Mouse (Mus musculus) spleen, adult 2 months (tissue): ENCODE measurements around the gene Gm42906. TPM values are rescaled to one million over a fixed set of nuclear protein-coding genes. Genes with fewer than 3 reads are reported as not detected.

Source experiments
- DNase-seq, 2 experiments: peaks; one replicate each; pipeline versions ENCODE4 v3.0.0 to v3.0.0-alpha.2; 2012 to 2021; ENCODE audit warnings: low spot score in 2 of 2, low read depth in 1 of 2
- H3K27ac ChIP-seq: fragments of 200-500 bp; 2 replicates; pipeline ENCODE4 v1.5.1; 2012; ENCODE audit warnings: low read length, inconsistent platforms; ENCODE audit not compliant: insufficient read depth
- H3K27me3 ChIP-seq: fragments of 200-500 bp; 2 replicates; pipeline ENCODE4 v1.6.1; 2012; ENCODE audit warnings: mild to moderate bottlenecking, moderate library complexity, low read length, inconsistent platforms; ENCODE audit not compliant: control insufficient read depth, insufficient read depth
- H3K36me3 ChIP-seq: fragments of 200-500 bp; 2 replicates; pipeline ENCODE4 v1.6.1; 2012; ENCODE audit warnings: mild to moderate bottlenecking, low read length, inconsistent platforms; ENCODE audit not compliant: control insufficient read depth, insufficient read depth
- H3K4me1 ChIP-seq: fragments of 200-500 bp; 2 replicates; pipeline ENCODE4 v1.6.1; 2011; ENCODE audit warnings: inconsistent platforms; ENCODE audit not compliant: control insufficient read depth, insufficient read depth, insufficient read length
- H3K4me3 ChIP-seq: fragments of 200-500 bp; 2 replicates; pipeline ENCODE4 v1.5.1; 2011; ENCODE audit warnings: mild to moderate bottlenecking, inconsistent platforms; ENCODE audit not compliant: insufficient read depth, insufficient read length; ENCODE audit errors: extremely low read depth
- CTCF ChIP-seq: fragments of 200-500 bp; IDR thresholded peaks from 2 replicates; pipeline ENCODE4 v1.5.1; 2011; ENCODE audit warnings: mild to moderate bottlenecking, inconsistent platforms; ENCODE audit not compliant: insufficient read depth, insufficient read length, insufficient replicate concordance; ENCODE audit errors: extremely low read depth
- POLR2A ChIP-seq: fragments of 200-500 bp; IDR thresholded peaks from 2 replicates; pipeline ENCODE4 v1.6.1; 2011; ENCODE audit warnings: low read depth, low read length, inconsistent platforms
- WGBS: fragments of 180-500 bp; shearing (Covaris S2); methylation state at CpG from one replicate; pipeline ENCODE4 v1.1.7; 2018; 5-methylcytosine and 5-hydroxymethylcytosine counted together
- polyA plus RNA-seq: library from polyadenylated mRNA; depleted of rRNA; stranded (reverse); fragments of >200 nt; gene quantifications from 2 replicates; pipeline ENCODE4 v1.2.3, GENCODE M21; 2012

Gene Gm42906
- polyA plus RNA-seq, 1 experiment = not detected

DNA sequence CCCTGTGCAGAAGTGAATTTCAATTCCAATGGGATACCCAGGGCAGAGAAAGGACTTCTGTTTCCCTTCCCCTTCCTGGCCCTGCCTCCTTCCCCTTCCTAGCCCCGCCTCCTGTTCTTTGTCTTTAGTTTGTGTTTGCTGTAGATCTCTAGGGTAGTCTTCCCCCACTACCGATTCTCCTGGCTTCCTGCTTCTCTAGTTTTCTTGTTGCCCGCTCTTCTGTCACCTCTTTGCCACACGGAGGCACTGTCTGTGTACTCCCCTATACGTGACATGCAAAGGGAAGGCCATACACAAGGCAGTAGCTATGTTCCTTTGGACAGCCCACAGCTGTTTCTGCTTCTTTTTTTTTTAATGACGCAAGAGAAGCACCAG lies 371.1 kb downstream of the Gm42906 start:
- DNase-seq = no peak
- 34% methylated on average over 6 of the region's 6 CpGs for WGBS
- Histone ChIP-seq H3K27ac (no peak overlapping the region), H3K36me3 (no peaks in the 10 kb centered on the region), H3K27me3 (no peaks in the 10 kb centered on the region), H3K4me3 (no peak overlapping the region), H3K4me1 (no peaks in the 10 kb centered on the region)
- TF ChIP-seq CTCF (no peak), POLR2A (no peak)

DNA sequence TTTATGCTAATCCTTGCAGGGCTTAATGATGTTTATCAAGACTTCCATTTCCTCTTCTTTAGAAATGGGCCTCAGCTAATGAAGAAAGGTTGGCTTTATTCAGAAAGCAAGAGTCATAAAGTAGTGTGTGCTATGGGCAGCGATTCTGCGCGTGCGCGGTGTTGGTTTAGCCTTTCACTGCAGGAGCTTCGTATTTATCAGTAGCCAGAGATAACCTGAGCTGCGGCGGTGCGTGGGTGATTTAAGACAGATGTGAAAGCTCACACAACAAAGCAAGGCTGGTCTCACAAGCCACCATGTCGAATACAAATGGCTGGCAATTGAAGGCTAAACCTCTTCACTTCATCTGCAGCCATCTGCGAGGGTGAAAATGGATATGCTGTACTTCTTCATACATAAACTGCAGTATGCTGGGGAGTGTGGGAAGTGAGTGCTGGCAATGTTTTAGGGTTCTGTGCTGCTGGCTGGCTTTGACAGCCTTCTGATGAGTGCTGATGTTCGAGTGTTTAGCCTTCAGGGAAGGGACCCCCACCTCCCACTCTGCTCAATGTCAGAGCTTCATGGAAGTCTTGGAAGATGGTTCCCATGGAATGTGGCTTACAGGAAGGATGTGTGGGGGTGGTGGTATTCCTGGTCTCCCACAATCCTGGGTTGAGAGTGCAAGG lies 371.6 kb downstream of the Gm42906 start:
- Histone ChIP-seq H3K4me3 (no peak overlapping the region), H3K27ac (no peak overlapping the region), H3K36me3 (no peaks in the 10 kb centered on the region), H3K27me3 (no peaks in the 10 kb centered on the region), H3K4me1 (no peaks in the 10 kb centered on the region)
- 92% methylated on average over 12 of the region's 12 CpGs for WGBS
- TF ChIP-seq POLR2A (no peak), CTCF (no peak)
- DNase-seq = no peak

DNA sequence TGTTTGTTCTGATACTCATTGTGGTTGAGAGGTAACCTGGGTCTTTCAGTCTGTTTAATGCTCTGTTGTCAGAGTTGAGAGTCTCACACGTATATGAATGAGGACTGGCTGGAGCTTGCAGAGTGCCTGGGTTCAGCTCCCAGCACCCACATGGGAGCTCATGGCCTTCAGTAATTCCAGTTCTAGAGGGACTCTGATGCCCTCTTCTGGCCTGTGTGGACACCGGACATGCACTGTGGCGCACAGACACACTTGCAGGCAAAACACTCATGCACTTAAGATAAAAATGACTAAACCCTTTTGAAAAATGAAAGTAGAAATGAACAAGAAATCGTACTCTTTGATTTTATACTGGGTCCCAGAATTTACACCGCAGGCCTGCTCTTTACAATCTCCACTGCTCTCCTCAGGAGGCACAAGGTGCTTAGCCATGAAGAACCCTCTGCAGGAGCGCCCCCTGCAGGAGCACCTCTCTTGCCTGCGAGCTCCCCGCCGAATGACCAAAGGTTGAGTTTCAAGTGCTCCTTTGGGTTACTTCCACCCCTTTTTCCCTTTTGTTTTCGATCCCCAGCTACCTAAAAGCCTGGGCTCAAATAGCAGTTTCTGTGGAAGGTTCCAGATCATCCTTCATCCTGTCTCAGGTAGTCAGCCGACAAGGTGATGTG lies 372.4 kb downstream of the Gm42906 start:
- WGBS = 92% methylated on average over 11 of the region's 11 CpGs
- Histone ChIP-seq H3K27ac (no peak overlapping the region), H3K4me3 (no peak overlapping the region), H3K36me3 (no peaks in the 10 kb centered on the region), H3K4me1 (no peaks in the 10 kb centered on the region), H3K27me3 (no peaks in the 10 kb centered on the region)
- TF ChIP-seq CTCF (no peak), POLR2A (no peak)
- no peak for DNase-seq

DNA sequence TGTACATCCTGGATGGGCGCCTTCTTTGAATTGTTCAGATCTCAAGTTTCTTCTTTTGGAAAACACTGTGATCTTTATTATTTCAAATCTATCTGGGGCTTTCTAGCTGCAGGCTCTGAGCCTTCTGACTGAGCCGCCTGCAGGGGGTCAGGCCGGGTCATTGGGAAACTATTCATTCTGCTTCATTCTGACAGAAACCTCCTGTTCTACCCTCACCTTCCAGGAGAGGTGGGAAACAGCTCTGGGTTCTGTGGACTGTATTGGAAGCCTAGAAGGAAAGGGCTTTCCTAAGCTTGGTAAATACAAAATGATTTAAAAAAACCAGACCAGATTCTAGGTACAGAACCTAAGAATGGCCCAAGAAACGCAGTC lies 373.2 kb downstream of the Gm42906 start:
- H3K27me3 ChIP-seq = no peaks in the 10 kb centered on the region
- no peak for TF ChIP-seq CTCF
- no peak for TF ChIP-seq POLR2A
- no peaks in the 10 kb centered on the region for H3K36me3 ChIP-seq
- no peak for DNase-seq
- 86% methylated on average over 4 of the region's 4 CpGs for WGBS
- H3K27ac ChIP-seq = no peak overlapping the region
- no peaks in the 10 kb centered on the region for H3K4me1 ChIP-seq
- H3K4me3 ChIP-seq = no peak overlapping the region

DNA sequence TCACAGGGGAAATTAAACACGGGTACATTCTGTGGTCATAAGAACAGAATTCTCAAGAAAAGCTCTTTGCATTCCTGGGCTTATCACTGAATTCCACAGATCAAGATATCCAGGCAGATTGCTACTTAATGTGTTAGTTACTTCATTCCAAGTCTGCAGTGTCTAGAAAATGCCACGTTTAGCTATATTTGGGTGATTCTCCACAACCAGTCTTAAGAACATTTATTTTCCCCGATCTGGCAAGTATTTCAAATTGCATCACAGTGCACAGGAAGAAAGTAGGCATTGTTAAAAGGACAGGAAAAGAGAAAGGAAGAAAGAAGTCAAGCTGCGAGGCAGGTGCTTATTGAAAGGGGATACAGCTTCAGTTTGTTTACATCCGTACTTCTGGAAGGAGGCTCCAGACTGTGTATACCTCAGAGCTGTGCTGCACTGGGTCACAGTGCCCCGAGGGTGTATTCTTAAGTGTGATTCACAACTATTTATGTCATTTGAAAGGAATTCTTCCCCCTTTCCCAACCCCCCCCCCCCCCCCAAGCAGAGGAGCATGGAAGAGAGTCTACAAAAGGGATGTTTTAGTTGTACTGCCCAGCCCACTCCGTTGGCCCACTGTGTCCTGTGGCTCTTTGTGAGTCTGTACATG lies 373.7 kb downstream of the Gm42906 start:
- no peaks in the 10 kb centered on the region for H3K4me1 ChIP-seq
- WGBS = 26% methylated on average over 7 of the region's 7 CpGs
- TF ChIP-seq POLR2A (no peak), CTCF (no peak)
- H3K4me3 ChIP-seq = no peak overlapping the region
- no peaks in the 10 kb centered on the region for H3K27me3 ChIP-seq
- no peak for DNase-seq
- H3K27ac ChIP-seq = no peak overlapping the region
- no peaks in the 10 kb centered on the region for H3K36me3 ChIP-seq

DNA sequence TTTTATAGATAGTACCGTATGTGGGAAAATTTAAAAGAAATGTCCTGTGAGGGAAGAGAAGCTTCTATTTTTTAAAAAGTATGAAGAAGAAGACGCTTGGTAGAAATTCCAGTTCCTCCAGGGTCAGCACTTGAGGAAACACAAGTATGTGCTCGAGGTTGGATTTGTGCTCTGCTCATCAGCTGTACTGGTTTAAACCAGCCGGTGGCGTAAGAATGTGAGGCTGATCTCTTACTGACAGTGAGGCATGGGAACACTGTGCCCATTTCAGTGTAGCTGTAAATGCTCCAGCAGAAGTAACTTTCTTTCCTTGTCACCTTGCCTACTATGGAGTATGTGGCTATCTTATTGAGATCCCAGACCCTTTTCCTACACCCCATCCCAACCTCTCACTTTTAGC lies 374.8 kb downstream of the Gm42906 start:
- 94% methylated on average over 5 of the region's 5 CpGs for WGBS
- TF ChIP-seq CTCF (no peak), POLR2A (no peak)
- H3K27me3 ChIP-seq = no peaks in the 10 kb centered on the region
- no peaks in the 10 kb centered on the region for H3K36me3 ChIP-seq
- no peak for DNase-seq
- no peak overlapping the region for H3K27ac ChIP-seq
- no peaks in the 10 kb centered on the region for H3K4me1 ChIP-seq
- H3K4me3 ChIP-seq = no peak overlapping the region

DNA sequence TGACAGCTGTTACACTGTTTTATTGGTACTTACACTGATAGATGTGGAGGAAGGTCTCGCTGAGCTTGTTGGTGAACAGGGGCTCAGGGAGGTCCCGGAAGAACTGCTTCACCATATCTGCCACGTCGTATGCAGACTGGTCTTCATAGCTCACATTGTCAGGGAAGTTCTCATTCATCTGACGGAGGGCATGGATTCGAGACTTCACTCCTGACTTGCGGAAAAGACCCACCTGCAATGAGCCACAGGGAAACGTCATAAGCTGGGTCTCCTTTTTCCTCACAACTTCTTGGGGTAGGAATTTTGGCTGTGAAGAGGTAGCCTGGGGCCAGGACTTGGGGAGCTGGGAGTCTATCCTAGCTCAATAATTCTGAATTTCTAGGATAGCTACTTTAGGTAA lies 375.6 kb downstream of the Gm42906 start:
- Histone ChIP-seq H3K4me1 (no peaks in the 10 kb centered on the region), H3K36me3 (no peaks in the 10 kb centered on the region), H3K4me3 (no peak overlapping the region), H3K27me3 (no peaks in the 10 kb centered on the region), H3K27ac (no peak overlapping the region)
- 91% methylated on average over 8 of the region's 8 CpGs for WGBS
- no peak for TF ChIP-seq CTCF
- TF ChIP-seq POLR2A = no peak
- no peak for DNase-seq
